Mouse (Mus musculus): ENCODE results near the gene Dennd1a.

GRCm38 (mm10) chr2:37969713-37970485 lies 317.3 kb downstream of the Dennd1a start:
- no peak for TF ChIP-seq POLR2A (IDR thresholded peaks at IDR 0.05; ENCODE audit: borderline replicate concordance, extremely low read depth, low read depth, low read length)
- 0 out of 2 replicates have a peak, but pooled peaks have one; percentile 15 for TF ChIP-seq CTCF (IDR thresholded peaks at IDR 0.05; ENCODE audit: insufficient read depth, low read length)
